Mouse (Mus musculus) neutrophil, adult 5-6 weeks (primary cell): Measurements from ENCODE around the gene Gm10073. TPM values are rescaled to one million over a fixed set of nuclear protein-coding genes. Genes with fewer than 3 reads are reported as not detected.
A peak's percentile ranks its signal among the peaks of the same experiment; 100 is the strongest.
"Not testable (repeated sequence)": the region's sequence is repeated elsewhere in the genome, so short reads cannot be mapped to it uniquely, and the experiment has no call there.

Source experiments
- ATAC-seq: fragments of 151-379, 151-347 bp; 2 replicates; pipeline ENCODE4 v1.8.0; 2017; ENCODE audit warnings: mild to moderate bottlenecking, moderate TSS enrichment; ENCODE audit not compliant: insufficient number of reproducible peaks, poor library complexity, low FRiP score, severe bottlenecking; ENCODE audit errors: extremely low read depth
- total RNA-seq: library from RNA; stranded (forward); fragments of 200-1000 nt; gene quantifications from 2 replicates; pipeline ENCODE4 v1.2.3, GENCODE M21; 2017

The Gm10073 gene
- total RNA-seq = 2.4 and 4.5 TPM in 2 replicates

DNA sequence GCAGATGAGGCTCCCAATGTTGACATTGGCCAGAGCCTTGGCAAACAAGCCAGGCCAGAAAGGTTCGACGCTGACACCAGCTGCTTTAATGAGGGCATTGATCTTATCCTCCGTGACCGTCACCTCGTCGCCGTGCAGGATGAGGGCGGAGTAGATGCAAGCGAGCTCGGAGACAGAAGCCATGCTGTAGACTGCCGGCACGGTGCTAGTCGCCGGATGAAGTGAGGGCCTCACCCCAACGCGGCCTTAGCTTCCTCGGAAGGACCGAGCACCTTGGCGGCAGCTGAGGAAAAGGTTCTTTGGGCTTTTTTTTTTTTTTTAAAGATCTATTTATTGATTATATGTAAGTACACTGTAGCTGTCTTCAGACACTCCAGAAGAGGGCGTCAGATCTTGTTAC lies at the start of gene Gm10073:
Gene Gm10073, minus strand, starts transcription at position 294 of the 400 bp plus-strand sequence.
- peak; percentile 64; the same call in 1 of the 2 replicates for ATAC-seq

- no peak for ATAC-seq
Measured at GRCm38 (mm10) chr8:106623016-106623415, 49.8 kb upstream of the Gm10073 start.

DNA sequence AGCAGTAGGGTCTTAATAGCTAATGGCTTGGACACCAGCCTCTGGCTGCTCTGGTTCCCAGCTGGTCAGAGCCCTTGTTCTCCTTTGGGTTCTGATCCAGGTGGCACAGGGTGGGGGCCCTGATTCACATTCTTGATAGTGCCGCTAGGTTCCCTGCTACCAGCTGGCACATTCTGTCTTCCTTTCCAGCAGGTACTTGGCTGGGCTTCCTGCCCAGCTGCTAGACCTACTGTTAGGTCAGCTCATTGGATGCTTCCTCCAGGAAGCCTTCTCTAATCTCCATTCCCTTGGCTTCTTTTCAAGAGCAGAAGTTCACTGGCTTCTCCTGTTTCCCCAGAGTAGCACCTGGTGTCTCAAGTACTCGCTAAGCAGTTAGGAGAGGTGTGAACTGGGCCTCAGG lies 47.2 kb upstream of the Gm10073 start:
- ATAC-seq = no peak

- ATAC-seq = no peak
Measured at GRCm38 (mm10) chr8:106619549-106620245, 46.4 kb upstream of the Gm10073 start.

GRCm38 (mm10) chr8:106618324-106618723 lies 45.1 kb upstream of the Gm10073 start:
- ATAC-seq = no peak

- no peak for ATAC-seq
Measured at GRCm38 (mm10) chr8:106617865-106618264, 44.6 kb upstream of the Gm10073 start.

DNA sequence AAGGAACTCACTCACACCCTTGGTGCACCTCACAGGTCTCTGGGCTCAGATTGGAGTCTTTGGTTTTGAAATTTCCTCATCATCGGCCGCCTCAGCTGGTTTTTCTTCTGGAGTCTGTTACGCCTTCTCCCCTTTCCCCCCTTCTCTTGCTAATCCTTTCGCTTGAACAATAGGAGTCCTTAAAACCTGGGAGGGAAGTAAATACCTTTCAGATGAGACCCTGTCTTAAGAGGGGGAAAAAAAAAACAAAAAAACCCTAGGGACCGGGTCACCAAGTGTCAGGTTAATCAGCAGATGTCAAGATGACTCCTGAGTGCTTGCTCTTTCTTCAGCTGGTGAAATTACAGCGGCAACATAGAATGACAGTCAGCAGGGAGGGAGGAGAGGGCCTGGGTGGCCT lies 43.9 kb upstream of the Gm10073 start:
- ATAC-seq = no peak

DNA sequence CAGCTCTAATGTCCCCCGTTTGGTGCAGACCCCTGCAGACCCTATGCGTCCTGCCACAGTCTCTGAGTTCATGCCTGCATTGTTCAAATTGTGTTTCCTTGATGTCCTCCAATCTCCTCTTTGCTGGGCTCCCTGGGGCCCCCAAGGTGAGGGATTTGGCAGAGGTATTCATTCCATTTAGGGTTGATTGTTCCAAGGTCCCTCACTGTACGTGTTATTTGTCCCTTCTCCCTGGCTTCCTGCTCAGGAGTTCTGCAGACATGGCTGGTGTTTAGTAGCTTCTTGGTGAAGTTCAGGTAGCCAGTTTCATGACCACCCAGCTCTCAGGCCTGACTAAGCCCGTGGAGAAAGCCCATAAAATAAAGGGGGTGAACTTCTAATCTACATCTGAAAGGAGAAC lies 43.4 kb upstream of the Gm10073 start:
- ATAC-seq = no peak

DNA sequence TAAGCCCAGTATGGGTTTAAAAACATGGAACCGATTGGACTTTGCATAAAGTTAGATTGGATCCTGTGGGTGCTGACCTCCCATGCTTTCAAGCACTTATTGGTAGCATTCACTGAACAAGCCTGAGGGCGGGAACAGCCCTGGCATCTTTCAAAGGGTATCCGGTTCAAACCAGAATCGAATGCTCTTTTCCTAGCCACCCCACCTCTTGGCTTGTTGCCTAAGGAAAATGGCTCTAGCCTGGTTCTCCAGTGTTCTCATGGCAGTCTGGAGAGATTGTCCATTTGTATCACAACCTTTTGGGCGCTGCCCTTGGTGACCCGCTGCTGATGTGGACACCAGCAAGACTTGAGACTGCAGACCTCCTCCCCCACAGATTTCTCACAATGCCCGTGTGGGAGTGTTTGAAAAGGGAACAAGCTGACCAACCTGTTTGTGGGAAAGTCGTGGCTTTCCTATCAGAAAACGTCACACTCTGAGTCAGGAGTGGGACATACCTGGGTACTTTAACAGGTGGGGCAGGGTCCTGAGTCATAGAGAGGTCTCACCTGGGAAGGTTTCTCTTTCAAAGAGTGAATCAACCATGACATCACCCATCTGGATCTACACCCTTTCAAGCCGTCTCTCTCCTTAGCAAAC lies 42.5 kb upstream of the Gm10073 start:
- ATAC-seq = no peak

DNA sequence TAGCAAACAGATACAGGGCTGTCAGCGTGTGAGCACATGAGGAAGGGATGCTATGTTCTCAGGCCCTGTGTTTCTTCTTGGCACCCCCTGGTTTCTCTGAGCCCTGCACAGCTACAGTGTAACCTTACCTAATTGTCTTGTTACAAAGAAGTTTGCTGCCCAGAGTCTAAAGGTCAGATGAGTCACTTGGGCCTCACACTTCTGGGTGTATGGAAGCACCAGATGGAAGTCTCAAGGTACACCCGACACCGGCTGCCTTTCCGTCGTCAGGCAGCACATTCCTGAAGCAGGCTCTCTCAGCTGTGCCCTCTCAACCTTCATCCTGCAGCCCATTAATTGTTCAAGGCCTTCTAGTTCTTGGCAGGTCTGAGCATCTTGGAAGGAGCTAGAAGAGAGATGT lies 41.4 kb upstream of the Gm10073 start:
- no peak for ATAC-seq

- no peak for ATAC-seq
Measured at GRCm38 (mm10) chr8:106612047-106612446, 38.8 kb upstream of the Gm10073 start.

DNA sequence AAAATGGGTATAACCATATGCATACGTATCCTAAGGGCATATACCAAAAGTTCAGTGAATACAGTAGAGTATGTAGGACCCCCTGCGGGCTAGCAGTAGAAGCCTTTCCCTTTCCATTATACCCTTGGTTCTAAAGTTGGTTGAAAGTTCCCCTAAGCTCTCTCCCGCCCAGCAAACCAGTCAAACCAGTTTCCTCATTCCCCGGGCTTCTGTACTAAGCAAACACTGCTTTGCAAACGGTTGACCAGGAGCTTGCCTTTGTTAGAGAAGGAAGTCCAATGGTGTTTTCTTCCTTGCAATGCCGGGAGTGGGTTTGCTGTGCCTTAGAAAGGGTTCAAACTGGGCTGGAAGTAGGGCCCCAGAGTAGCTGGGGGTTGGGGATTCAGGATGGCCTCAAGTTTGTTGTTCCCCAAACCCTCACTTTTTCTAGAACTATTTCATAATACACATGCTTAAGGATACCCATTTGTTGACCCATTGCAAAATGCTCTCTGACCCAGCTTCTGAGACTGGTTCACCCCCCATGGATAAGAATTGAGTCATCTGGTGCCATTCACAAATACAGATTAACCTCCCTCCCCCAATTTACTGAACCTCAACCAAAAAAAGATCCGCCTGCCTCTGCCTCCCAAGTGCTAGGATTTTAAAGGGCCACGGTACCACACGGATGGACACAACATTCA lies 37.8 kb upstream of the Gm10073 start:
- no peak for ATAC-seq

GRCm38 (mm10) chr8:106609076-106609903 lies 36.0 kb upstream of the Gm10073 start:
- no peak for ATAC-seq

DNA sequence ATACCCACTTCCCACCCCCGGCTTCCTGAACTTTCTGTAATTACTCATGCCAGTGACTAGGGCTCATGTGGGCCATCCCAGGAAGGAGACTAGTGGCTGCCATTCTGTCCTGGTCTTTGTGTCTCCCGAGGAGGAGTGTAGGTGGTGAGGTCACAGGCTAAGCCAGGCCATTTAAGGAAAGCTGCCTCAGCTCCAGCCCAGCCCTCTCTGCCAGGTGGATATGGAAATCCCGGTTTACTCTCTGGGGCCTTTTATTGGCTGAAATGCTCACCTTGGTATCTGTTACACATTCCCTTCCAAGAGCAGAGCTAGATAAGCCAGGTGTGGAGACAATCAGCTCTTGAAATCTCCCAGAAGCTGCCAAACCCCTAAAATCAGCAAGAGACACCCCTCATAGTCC lies 35.2 kb upstream of the Gm10073 start:
- no peak for ATAC-seq

- ATAC-seq = not testable (repeated sequence)
Measured at GRCm38 (mm10) chr8:106607783-106608182, 34.5 kb upstream of the Gm10073 start.

DNA sequence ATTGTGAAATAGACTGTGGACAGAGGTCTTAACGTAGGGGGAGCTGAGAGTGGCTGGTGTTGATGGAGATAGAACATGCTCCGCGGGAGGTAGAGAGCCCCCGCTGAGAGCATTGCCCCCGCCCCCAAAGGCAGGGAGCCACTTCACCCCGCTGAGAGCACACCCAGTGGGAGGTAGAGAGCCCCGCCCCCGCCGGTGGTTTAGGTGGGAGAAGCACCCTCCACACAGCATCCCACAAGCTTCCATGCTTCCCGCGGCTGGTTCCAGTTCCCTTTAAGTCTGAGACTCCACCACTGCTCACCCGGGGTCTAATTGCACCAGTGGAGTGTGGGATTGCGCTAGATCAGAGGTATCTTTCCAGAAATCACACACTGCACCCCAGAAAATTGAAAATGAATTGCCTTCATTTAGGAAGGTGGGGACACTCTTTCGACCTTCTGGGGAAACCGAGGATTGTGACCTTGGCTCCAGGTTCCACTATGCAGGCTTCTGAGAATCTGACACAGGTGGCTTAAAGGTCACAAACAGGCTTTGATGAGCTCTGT lies 33.4 kb upstream of the Gm10073 start:
- ATAC-seq = no peak

DNA sequence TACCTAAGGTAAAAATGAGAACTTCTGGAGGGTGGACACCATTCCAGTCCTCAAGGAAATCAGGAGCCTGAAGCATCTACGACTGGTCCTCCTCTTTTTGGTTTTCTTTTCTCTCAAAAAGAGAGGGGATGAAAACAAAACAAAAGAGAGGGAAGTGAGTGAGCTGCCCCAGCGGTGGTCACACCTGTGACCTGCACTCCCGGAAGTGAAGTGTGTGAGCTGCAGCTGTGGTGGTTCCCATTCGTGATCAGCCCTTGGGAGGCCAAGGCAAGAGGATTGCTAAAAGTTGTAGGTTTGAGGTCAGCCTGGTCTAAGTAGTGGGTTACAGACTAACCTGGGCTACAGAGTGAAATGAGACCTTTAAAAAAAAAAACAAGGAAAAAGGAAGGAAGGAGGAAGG lies 32.9 kb upstream of the Gm10073 start:
- no peak for ATAC-seq

- ATAC-seq = no peak
Measured at GRCm38 (mm10) chr8:106605657-106606056, 32.4 kb upstream of the Gm10073 start.

DNA sequence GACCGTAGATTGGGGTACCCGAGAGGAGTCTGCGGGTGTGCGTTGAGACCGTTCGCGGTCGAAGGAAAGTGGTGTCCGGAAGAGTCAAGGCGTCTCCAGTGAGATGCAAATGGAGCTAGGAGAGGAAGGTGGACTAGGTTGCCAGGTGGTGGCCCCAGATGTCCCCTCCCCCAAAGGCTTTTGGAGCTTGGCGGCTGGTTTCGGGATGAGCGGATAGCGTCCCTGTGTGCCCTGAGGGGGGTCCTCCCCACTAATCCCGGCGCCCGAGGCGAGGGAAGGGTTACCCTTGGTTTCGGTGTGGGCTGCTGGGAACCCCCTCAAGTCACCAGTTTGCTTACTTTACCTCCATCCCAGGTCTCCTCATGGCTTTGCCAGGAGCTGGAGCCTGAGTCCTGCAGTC lies 30.7 kb upstream of the Gm10073 start:
- no peak for ATAC-seq
